Mouse (Mus musculus) adrenal gland, adult 18-20 months (tissue): ENCODE data around the gene Pls3. TPM values are rescaled to one million over a fixed set of nuclear protein-coding genes. Genes with fewer than 3 reads are reported as not detected.
A peak's percentile ranks its signal among the peaks of the same experiment; 100 is the strongest.

Experiments used
- DNase-seq, 2 experiments: peaks; one replicate each; pipeline ENCODE4 v3.0.0; 2021 to 2022; ENCODE audit warnings: low spot score in 2 of 2
- long read RNA-seq, 2 experiments: library from polyadenylated mRNA; stranded (forward); transcript quantifications; one replicate each; pipeline ENCODE4 v2.0.0; 2021
- total RNA-seq, 2 experiments: library from RNA; stranded (reverse); gene quantifications; 1 replicate in 1 of 2; 2 replicates in 1 of 2; pipeline ENCODE4 v1.2.3; 2021

Gene Pls3
- total RNA-seq = 10 to 100 TPM; 61.3 to 64.1 TPM
- long read RNA-seq, experiment 1, transcript Pls3-201 (16 exons, 3,242 nt) = minor isoform, 5 of 96 reads
- long read RNA-seq, experiment 1, transcript Pls3-204 (16 exons, 3,149 nt) = major isoform, 62 of 96 reads
- long read RNA-seq, experiment 1, transcript Pls3-202 (16 exons, 3,160 nt) = minor isoform, 21 of 96 reads
- long read RNA-seq, experiment 1, partial matches to known transcripts = 3 of 96 reads
- long read RNA-seq, experiment 1, other reads (novel, unspliced or antisense) = 4 of 96 reads
- long read RNA-seq, experiment 2, transcript Pls3-201 (16 exons, 3,242 nt) = minor isoform, 15 of 318 reads
- long read RNA-seq, experiment 2, transcript Pls3-202 (16 exons, 3,160 nt) = minor isoform, 5 of 318 reads
- long read RNA-seq, experiment 2, transcript Pls3-204 (16 exons, 3,149 nt) = major isoform, 261 of 318 reads
- long read RNA-seq, experiment 2, partial matches to known transcripts = 11 of 318 reads
- long read RNA-seq, experiment 2, other reads (novel, unspliced or antisense) = 25 of 318 reads

DNA sequence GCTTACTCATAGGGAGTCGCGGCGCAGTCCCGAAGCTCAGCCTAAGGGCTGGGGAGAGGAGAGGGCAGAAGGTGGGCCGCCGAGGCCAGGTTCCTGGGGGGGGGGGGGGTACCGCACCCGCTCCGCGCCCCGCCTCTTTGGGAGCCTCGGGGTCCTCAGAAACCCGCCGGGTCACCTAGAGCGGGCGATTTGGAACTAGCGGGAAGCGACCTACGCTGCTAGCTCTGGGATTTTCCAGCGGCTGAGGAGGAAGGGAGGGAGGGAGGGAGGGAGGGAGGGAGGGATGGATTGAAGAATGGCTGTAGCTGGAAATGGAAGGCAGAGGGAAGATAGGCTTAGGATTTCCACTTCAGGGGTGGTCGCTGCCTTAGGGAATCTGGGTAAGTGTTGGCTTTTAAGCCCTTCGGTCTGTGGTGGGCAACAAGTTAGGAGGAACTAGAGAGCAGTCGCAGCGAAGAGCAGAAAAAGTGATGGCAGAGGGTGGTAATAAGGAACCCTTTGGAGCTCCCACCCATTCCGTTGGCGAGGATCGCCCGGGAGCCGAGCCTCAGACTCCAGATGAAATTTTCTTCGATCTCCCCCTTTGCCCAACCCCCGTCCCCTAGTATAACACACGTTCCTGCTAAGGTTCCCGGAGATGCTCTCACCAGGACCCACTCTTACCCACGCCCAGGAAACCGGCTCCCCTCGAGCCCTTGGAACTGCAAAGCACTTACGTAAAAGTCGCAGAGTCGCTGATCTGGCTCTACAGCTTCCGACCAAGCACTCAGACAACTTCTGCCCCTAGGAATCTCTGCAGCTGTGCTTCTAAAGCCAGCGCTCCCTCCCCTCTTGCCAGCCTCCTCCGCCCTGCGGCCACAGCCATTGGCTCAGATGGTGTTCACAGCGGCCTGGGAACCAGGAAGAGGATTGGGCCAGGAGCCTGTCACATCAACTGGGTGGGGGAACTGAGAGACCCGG is at the start of gene Pls3:
Gene Pls3, minus strand, starts transcription at position 851 of the 960 bp plus-strand sequence.
- peak; percentile 69 to 70 for DNase-seq

GRCm38 (mm10) chrX:75895716-75896115 is 20.7 kb upstream of the Pls3 start:
- no peak for DNase-seq

GRCm38 (mm10) chrX:75875566-75875965 is 584 bp upstream of the Pls3 start:
- DNase-seq = no peak

DNA sequence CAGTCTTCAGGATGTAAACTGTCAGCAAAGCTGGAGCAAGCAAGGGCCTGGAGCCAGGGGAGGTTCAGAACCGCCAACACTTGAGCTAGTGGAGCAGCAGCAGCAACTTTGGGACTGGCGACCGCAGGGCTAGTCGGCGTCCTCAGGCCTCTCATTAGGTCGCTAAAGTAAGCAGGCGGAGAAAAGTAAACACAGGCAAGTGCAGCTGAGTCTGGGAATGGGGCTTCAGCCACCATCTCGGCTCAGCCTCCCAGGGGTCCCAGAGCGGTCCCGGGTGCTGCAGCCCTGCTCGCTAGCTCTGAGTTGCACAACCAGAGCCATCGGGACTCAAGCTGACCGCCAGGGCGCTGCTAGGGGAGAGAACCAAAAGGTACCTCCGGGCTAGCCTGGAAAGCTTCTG is 1.2 kb downstream of the Pls3 start:
- DNase-seq = peak; percentile 34 to 43

- DNase-seq = no peak
Observed at GRCm38 (mm10) chrX:75873253-75873652, 1.7 kb downstream of the Pls3 start.

GRCm38 (mm10) chrX:75871855-75872254 is 3.1 kb downstream of the Pls3 start:
- DNase-seq = no peak

GRCm38 (mm10) chrX:75861715-75862114 is 13.3 kb downstream of the Pls3 start:
- no peak for DNase-seq

- no peak for DNase-seq
Observed at GRCm38 (mm10) chrX:75854294-75854693, 20.7 kb downstream of the Pls3 start.

- no peak for DNase-seq
Observed at GRCm38 (mm10) chrX:75844290-75844689, 30.7 kb downstream of the Pls3 start.

DNA sequence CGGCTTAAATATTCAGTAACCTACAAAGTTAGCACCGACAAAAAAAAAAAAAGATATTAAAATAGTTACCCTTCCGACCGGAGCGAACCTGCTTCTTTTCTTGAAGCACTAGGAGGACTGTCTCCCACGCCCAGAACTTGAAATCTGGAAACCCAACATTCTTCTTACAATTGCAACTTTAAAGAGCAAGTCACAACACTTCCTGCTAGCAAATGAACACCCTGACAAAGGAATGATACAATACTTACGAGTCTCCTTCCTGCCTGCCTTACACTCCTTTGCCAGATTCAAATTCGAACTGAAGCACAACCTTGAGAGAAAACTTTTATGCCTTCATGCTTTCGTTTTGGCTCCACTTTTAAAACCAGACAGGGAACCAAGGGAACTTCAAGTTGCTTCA is 32.1 kb downstream of the Pls3 start:
- DNase-seq = no peak

GRCm38 (mm10) chrX:75842120-75842519 is 32.9 kb downstream of the Pls3 start:
- DNase-seq = no peak

DNA sequence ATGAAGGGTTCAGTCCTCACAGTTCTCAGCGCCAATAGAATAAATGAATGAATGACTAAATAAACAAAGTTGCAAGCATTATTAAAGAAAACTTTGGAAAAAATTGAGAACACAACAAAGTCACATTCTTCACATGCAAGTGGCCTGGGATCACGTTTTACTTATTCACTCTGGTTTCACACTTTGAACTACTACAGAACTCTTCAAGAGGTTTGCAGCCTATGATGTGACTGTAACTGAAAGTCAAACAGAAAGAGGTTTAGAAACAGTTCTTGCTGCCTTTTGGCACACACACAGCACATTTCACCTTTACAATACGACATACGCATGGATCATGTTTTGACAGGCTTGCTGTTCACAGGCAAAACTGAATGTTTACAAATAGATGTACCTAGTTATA is 34.7 kb downstream of the Pls3 start:
- no peak for DNase-seq

- DNase-seq = no peak
Observed at GRCm38 (mm10) chrX:75834836-75835235, 40.1 kb downstream of the Pls3 start.

DNA sequence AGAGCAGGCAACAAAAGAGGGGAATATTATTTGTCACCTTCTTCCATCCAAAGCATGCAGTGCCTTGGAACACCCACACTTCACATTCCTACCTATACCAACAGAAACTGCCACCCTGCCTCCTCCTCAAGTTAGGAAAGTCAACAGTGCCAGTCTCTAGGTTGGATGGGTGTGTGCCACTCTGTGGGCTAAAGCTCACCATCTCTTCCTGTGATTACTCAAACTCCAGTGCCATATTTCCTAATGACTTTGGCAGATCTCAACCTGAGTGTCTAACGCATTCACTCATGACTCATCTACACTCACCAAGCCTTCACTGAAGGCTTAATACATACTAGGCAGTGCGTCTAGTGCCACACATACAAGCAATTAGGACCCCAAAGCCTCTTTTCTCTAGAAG is 40.7 kb downstream of the Pls3 start:
- DNase-seq = no peak

DNA sequence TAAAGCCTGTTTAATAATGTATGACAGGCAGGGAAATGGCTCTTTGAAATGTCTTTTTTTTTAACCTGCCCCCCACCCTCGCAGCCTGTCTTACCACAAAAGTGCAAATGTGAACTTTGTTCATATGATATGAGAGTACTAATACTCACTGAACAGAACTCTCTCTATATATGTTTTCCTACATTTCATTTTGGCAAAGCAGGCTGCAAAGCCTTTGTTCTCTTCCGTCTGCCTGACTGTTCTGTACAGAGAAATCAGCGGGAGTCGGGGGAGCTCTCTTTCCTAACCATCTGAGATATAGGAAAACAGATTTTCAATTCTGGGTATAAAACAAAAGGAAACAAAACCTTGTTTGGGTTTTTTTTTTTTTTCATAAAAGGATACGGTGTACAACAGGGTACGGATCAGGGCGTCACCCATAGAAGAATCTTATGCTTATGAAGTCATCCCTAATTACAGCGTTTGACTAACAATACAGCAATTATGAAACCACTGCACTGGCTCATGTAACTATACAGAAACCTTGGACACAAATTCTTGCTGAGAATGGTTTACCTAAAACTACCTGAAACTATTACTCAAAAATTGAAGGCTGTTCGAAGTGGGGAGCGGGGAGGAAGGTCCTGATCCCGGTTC is 41.9 kb downstream of the Pls3 start:
- DNase-seq = no peak

DNA sequence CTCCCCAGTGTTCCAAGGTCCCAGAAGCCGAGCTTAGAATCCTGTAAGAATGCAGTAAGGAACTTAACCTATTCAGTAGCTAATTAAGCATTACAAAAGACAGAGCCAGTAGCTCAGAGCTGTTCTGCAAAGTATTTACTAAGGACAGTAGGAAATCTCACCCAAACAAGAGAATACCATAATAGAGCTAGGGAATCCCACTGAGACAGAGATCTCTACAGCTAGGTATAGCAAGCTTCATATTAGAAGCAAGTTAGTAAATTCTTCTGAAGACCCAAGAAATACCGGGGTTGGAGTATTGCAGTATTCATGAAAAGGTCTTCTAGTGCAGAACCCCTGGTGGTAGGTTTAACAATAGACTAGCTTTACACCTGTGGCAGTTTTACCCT is 45.1 kb downstream of the Pls3 start:
- no peak for DNase-seq

DNA sequence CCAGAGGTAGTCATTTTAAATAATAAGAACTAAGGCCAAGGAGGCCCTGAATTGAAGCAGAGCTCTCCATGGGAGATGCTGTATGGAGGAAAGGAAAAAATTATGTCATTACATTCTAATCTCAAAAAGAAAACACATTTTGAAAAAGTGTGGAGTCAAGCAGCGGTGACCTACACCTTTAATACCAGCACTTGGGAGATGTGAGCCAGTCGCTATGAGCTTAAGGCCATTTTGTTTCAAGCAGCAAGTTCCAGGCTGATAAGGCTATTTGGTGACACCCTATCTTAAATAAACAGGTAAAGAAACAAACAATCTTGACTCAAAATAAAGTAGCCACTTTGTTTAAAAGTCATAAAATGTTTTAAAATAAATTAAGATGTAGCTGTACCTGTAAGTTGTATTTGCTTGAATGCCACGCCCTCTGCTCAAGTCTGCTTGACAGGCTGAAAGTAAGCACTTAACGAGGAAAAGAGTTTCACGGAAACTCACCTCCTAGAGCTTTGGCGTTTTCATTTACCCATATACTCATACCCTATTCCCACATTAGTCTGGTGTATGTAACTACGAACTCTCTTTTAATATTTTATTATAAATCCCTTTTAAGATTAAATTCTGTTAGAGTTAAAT is 45.6 kb downstream of the Pls3 start:
- no peak for DNase-seq

- DNase-seq = no peak
Observed at GRCm38 (mm10) chrX:75818647-75819271, 56.2 kb downstream of the Pls3 start.

DNA sequence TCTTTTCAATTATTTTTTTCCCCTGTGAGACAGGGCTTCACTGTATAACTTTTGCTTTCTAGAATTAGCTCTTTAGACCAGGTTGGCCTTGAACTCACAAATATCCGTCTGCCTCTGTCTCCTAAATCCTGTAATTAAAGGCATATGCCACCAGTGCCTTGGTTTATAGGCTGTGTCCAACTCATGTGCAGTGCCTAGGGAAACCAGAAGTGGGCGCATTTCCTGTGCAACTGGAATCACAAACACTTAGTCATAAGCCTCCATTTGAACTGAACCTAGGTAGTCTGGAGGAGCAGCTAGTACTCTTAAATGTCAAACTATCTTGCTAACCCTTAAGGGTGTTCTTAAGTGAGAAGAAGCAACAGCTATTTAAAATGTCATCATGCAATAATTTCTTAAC is 60.0 kb downstream of the Pls3 start:
- DNase-seq = no peak

GRCm38 (mm10) chrX:75814123-75814522 is 60.9 kb downstream of the Pls3 start:
- no peak for DNase-seq
